ENCODE assay signal across 14 mouse cellular contexts in the genomic region with DNA sequence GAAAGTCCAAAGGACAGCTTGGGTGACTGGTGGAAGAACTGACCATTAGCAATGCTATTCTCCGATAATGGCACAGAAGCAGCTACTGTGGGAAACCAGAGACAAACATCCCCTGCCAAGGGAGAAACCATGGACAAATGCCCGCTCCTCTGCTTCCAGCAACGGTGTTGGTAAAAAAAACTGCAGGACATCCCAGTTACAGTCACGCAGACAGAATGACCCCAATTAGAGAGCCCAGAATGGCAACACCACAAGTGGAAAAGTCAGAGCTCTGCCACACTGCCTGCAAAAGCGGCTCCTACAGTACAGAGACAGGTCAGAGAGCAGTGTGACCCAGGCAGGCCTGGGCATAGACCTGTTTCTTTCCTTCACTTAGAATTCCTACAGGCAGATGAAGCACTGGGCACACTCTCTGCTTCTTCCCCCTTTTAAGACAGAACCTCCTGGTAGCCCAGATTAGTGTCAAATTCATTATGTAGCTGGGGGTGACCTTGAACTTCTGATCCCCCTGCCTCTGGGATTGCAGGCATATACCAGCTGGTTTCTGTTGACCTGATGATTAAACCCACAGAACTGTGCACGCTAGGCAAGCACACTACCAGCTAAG.
DNase-seq lines count a peak whose midpoint lies in the region; ATAC-seq lines count a peak whose summit lies in the region.
"Had no signal": no experiment of that assay in that cellular context is flagged by ENCODE, and none has a peak within 500 bp of the region (broad histone marks: within the 10 kb centered on the region; RNA-seq: fewer than 3 reads in every experiment).

No protein-coding gene starts in this region.

- H3K4me3 ChIP-seq in intestine, embryonic 16.5 days (ENCODE audit: low read length): no peak overlapping the region
- H3K4me3 ChIP-seq in intestine, embryonic 15.5 days (replicated peaks): no peak overlapping the region
- H3K4me3 ChIP-seq in hindbrain, embryonic 14.5 days (replicated peaks; ENCODE audit: low read length): no peak overlapping the region
- H3K4me3 ChIP-seq: erythroblast, embryonic 14.5 days; liver, embryonic 13.5 days; midbrain, embryonic 12.5 days had no signal

- no peak overlapping the region for H3K4me2 ChIP-seq in intestine, embryonic 16.5 days (ENCODE audit: low read depth, low read length)
- H3K4me2 ChIP-seq in intestine, embryonic 15.5 days (replicated peaks): no peak overlapping the region
- H3K4me2 ChIP-seq in hindbrain, embryonic 14.5 days (replicated peaks): no peak overlapping the region
- H3K4me2 ChIP-seq: liver, embryonic 13.5 days; midbrain, embryonic 12.5 days had no signal

- WGBS in intestine, embryonic 16.5 days: 84% methylated on average over 6 of the region's 6 CpGs
- WGBS in intestine, embryonic 15.5 days: 80% methylated on average over 6 of the region's 6 CpGs
- WGBS in hindbrain, embryonic 14.5 days: 71% methylated on average over 6 of the region's 6 CpGs

- H3K27ac ChIP-seq in intestine, embryonic 16.5 days (ENCODE audit: low read length): peak overlapping the region; percentile 68
- no peak overlapping the region for H3K27ac ChIP-seq in intestine, embryonic 15.5 days
- peak overlapping the region; percentile 0; the same call in 1 of the 2 replicates for H3K27ac ChIP-seq in hindbrain, embryonic 14.5 days
- H3K27ac ChIP-seq: liver, embryonic 13.5 days; midbrain, embryonic 12.5 days; stomach, postnatal 0 days had no signal

- no peaks in the 10 kb centered on the region for H3K27me3 ChIP-seq in intestine, embryonic 16.5 days (replicated peaks; ENCODE audit: control insufficient read depth, insufficient read depth, low read length)
- no peaks in the 10 kb centered on the region for H3K27me3 ChIP-seq in intestine, embryonic 15.5 days (replicated peaks)
- no peaks in the 10 kb centered on the region for H3K27me3 ChIP-seq in hindbrain, embryonic 14.5 days (ENCODE audit: control insufficient read depth, insufficient read depth, low read length)
- H3K27me3 ChIP-seq: liver, embryonic 13.5 days; midbrain, embryonic 12.5 days had no signal

- H3K9ac ChIP-seq in intestine, embryonic 16.5 days (ENCODE audit: low read depth, low read length): no peak overlapping the region; the same call in 1 of the 2 replicates
- no peak overlapping the region for H3K9ac ChIP-seq in intestine, embryonic 15.5 days
- H3K9ac ChIP-seq in hindbrain, embryonic 14.5 days: no peak overlapping the region
- H3K9ac ChIP-seq: liver, embryonic 13.5 days; midbrain, embryonic 12.5 days had no signal

- H3K4me1 ChIP-seq in intestine, embryonic 16.5 days (ENCODE audit: control insufficient read depth, insufficient read depth, low read length): peaks cover 30% of the 10 kb centered on the region
- peaks cover 24% of the 10 kb centered on the region; the same call in 1 of the 2 replicates for H3K4me1 ChIP-seq in intestine, embryonic 15.5 days (replicated peaks)
- H3K4me1 ChIP-seq in hindbrain, embryonic 14.5 days (replicated peaks; ENCODE audit: control insufficient read depth, insufficient read depth, low read length): peaks cover 35% of the 10 kb centered on the region

- no peak for ATAC-seq in intestine, embryonic 16.5 days
- no peak for ATAC-seq in intestine, embryonic 15.5 days
- no peak for ATAC-seq in hindbrain, embryonic 14.5 days (ENCODE audit: low FRiP score)

- DNase-seq in Muller cell, postnatal 12 days (ENCODE audit: inconsistent ontology term): peak; percentile 58
- peak; percentile 38 for DNase-seq in gastrocnemius, postnatal 14 days
- no peak for DNase-seq in hindbrain, embryonic 14.5 days (ENCODE audit: low spot score)
- DNase-seq in right cerebral cortex, postnatal 36 days (ENCODE audit: low spot score in 2 of 2): no peak
- DNase-seq in B cell, adult 2 months: no peak
- DNase-seq: adrenal gland, postnatal 25 days; kidney, postnatal 25 days; liver, embryonic 13.5 days; lung, postnatal 14 days had no signal

- H3K36me3 ChIP-seq in intestine, embryonic 16.5 days (ENCODE audit: control insufficient read depth, insufficient read depth, low read length): no peaks in the 10 kb centered on the region
- H3K36me3 ChIP-seq in intestine, embryonic 15.5 days: no peaks in the 10 kb centered on the region
- 0 out of 2 replicates have a peak, but pooled peaks cover 4% of the 10 kb centered on the region for H3K36me3 ChIP-seq in hindbrain, embryonic 14.5 days (replicated peaks; ENCODE audit: control insufficient read depth, insufficient read depth)

- no peaks in the 10 kb centered on the region for H3K9me3 ChIP-seq in intestine, embryonic 16.5 days (ENCODE audit: control insufficient read depth, low read length)
- no peaks in the 10 kb centered on the region for H3K9me3 ChIP-seq in intestine, embryonic 15.5 days
- no peaks in the 10 kb centered on the region for H3K9me3 ChIP-seq in hindbrain, embryonic 14.5 days (ENCODE audit: control insufficient read depth, low read length)
- H3K9me3 ChIP-seq: liver, embryonic 13.5 days; midbrain, embryonic 12.5 days had no signal

- intact Hi-C loops in gastrocnemius, postnatal 14 days (cut with DNase I; ENCODE audit: low total_unique reads): no loop called here

Comparison
In these comparisons a context has a peak if more than half of its experiments do, and no peak if none do; other contexts are left out.
1. DNase-seq: peak in Muller cell, postnatal 12 days (single experiment) and gastrocnemius, postnatal 14 days (single experiment); none in hindbrain, embryonic 14.5 days (single experiment), right cerebral cortex, postnatal 36 days (0 of 2) and B cell, adult 2 months (0 of 2).